Mouse (Mus musculus) granulocyte monocyte progenitor cell, adult 5-6 weeks (primary cell): ENCODE measurements around the gene Man2a1. TPM values are rescaled to one million over a fixed set of nuclear protein-coding genes. Genes with fewer than 3 reads are reported as not detected.

ENCODE experiments used
- ATAC-seq: replicated peaks from 2 replicates; pipeline ENCODE4 v1.8.0; 2016; ENCODE audit warnings: mild to moderate bottlenecking, moderate TSS enrichment, inconsistent platforms; ENCODE audit not compliant: poor library complexity, severe bottlenecking
- total RNA-seq, 2 experiments: library from RNA; stranded (forward) in 1 of 2; stranded (reverse) in 1 of 2; fragments of 200-712, 200-1000 nt in 1 of 2; fragments of >200 nt in 1 of 2; fragmentation: Nextera tagmentation in 1 of 2; gene quantifications; 2 replicates each; pipeline ENCODE4 v1.2.3; 2014 to 2017

Gene Man2a1
- total RNA-seq (2014; fragmentation: Nextera tagmentation) (25.0 and 45.5 TPM in 2 replicates), total RNA-seq (2017) (39.4 and 40.5 TPM in 2 replicates)

GRCm38 (mm10) chr17:64600372-64601090 is at the start of gene Man2a1:
TSS of gene Man2a1 (plus strand) at chr17:64600736.
- peak; percentile 78 for ATAC-seq

GRCm38 (mm10) chr17:64553358-64553757 is 47.2 kb upstream of the Man2a1 start:
- ATAC-seq, result no peak

- no peak for ATAC-seq
These were observed 45.6 kb upstream of the Man2a1 start for GRCm38 (mm10) chr17:64554901-64555300.

GRCm38 (mm10) chr17:64556661-64557445 is 43.7 kb upstream of the Man2a1 start:
- ATAC-seq, result no peak

GRCm38 (mm10) chr17:64558994-64559540 is 41.5 kb upstream of the Man2a1 start:
- peak; percentile 71 for ATAC-seq

GRCm38 (mm10) chr17:64566435-64566834 is 34.1 kb upstream of the Man2a1 start:
- ATAC-seq, result no peak

GRCm38 (mm10) chr17:64567546-64567945 is 33.0 kb upstream of the Man2a1 start:
- no peak for ATAC-seq

- no peak for ATAC-seq
These were observed 26.6 kb upstream of the Man2a1 start for GRCm38 (mm10) chr17:64573981-64574380.

GRCm38 (mm10) chr17:64575240-64575639 is 25.3 kb upstream of the Man2a1 start:
- peak; percentile 51; the same call in 1 of the 2 replicates for ATAC-seq

GRCm38 (mm10) chr17:64577485-64577884 is 23.1 kb upstream of the Man2a1 start:
- ATAC-seq, result no peak

GRCm38 (mm10) chr17:64578346-64578745 is 22.2 kb upstream of the Man2a1 start:
- no peak for ATAC-seq

GRCm38 (mm10) chr17:64579696-64580095 is 20.8 kb upstream of the Man2a1 start:
- ATAC-seq, result peak; percentile 82

GRCm38 (mm10) chr17:64581133-64581532 is 19.4 kb upstream of the Man2a1 start:
- no peak for ATAC-seq

GRCm38 (mm10) chr17:64581962-64582361 is 18.6 kb upstream of the Man2a1 start:
- ATAC-seq, result no peak

- ATAC-seq, result peak; percentile 36
These were observed 10.1 kb upstream of the Man2a1 start for GRCm38 (mm10) chr17:64590483-64590882.

- no peak for ATAC-seq
These were observed 9.2 kb upstream of the Man2a1 start for GRCm38 (mm10) chr17:64591366-64591765.

- ATAC-seq, result peak; percentile 92
These were observed 8.2 kb upstream of the Man2a1 start for GRCm38 (mm10) chr17:64592355-64592754.

GRCm38 (mm10) chr17:64592788-64593187 is 7.7 kb upstream of the Man2a1 start:
- ATAC-seq, result peak; percentile 33

GRCm38 (mm10) chr17:64597770-64598169 is 2.8 kb upstream of the Man2a1 start:
- no peak for ATAC-seq

- no peak for ATAC-seq
These were observed 620 bp upstream of the Man2a1 start for GRCm38 (mm10) chr17:64599916-64600315.

- peak; percentile 29 for ATAC-seq
These were observed 685 bp downstream of the Man2a1 start for GRCm38 (mm10) chr17:64601091-64601750.
